ENCODE assay signal across 24 mouse cellular contexts in the genomic region with DNA sequence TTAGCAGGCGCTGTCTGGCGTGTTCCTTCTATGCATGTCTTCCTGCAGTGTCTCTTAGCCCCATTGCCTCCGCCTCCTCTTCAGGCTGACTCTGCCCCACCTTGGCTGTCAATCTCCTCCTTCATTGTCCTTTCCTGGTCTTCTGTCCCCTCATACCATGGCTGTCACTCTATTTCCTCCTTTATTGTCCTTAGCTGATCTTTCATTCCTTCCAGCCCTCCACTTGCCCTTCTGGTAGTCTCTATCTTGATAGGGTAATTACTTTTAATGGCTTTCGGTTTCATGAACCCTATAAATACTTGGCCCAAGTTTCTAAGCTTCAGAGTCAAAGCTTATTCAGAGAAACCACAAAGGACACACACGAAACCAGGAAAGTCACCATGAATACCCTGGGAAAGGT. TPM values are rescaled to one million over a fixed set of nuclear protein-coding genes. Genes with fewer than 3 reads are reported as not detected.
DNase-seq lines count a peak whose midpoint lies in the region; ATAC-seq and TF ChIP-seq lines count a peak whose summit lies in the region.
"Had no signal": no experiment of that assay in that cellular context is flagged by ENCODE, and none has a peak within 500 bp of the region (broad histone marks: within the 10 kb centered on the region; RNA-seq: fewer than 3 reads in every experiment).

A gene (plus strand): TSS at position 322 of the 400 bp plus-strand sequence.

- WGBS in intestine, embryonic 16.5 days, result 75% methylated on average over 5 of the region's 5 CpGs
- 27% methylated on average over 5 of the region's 5 CpGs for WGBS in small intestine, adult 2 months

- H3K4me3 ChIP-seq in intestine, embryonic 16.5 days (ENCODE audit: low read length), result no peak within 1 kb of the TSS
- H3K4me3 ChIP-seq in small intestine, adult 2 months (ENCODE audit: low read depth, low read length), result no peak within 1 kb of the TSS; the same call in 1 of the 2 replicates
- H3K4me3 ChIP-seq in left cerebral cortex, adult 2 months, result no peak within 1 kb of the TSS
- H3K4me3 ChIP-seq: embryonic facial prominence, embryonic 10.5 days; embryonic facial prominence, embryonic 12.5 days had no signal

- no peak within 1 kb of the TSS for H3K9ac ChIP-seq in intestine, embryonic 16.5 days (ENCODE audit: low read depth, low read length)
- H3K9ac ChIP-seq: embryonic facial prominence, embryonic 12.5 days had no signal

- H3K27me3 ChIP-seq in intestine, embryonic 16.5 days (replicated peaks; ENCODE audit: control insufficient read depth, insufficient read depth, low read length), result no peaks in the 10 kb centered on the region
- no peaks in the 10 kb centered on the region for H3K27me3 ChIP-seq in small intestine, adult 2 months (ENCODE audit: control insufficient read depth, insufficient read depth, low read length)
- H3K27me3 ChIP-seq: embryonic facial prominence, embryonic 12.5 days had no signal

- no peak within 1 kb of the TSS for H3K4me2 ChIP-seq in intestine, embryonic 16.5 days (ENCODE audit: low read depth, low read length)
- H3K4me2 ChIP-seq: embryonic facial prominence, embryonic 12.5 days had no signal

- no peaks in the 10 kb centered on the region for H3K36me3 ChIP-seq in intestine, embryonic 16.5 days (ENCODE audit: control insufficient read depth, insufficient read depth, low read length)
- peaks cover 4% of the 10 kb centered on the region for H3K36me3 ChIP-seq in small intestine, adult 2 months (ENCODE audit: control insufficient read depth, insufficient read depth, low read length)
- H3K36me3 ChIP-seq: embryonic facial prominence, embryonic 10.5 days; embryonic facial prominence, embryonic 12.5 days had no signal

- no peaks in the 10 kb centered on the region for H3K9me3 ChIP-seq in intestine, embryonic 16.5 days (ENCODE audit: control insufficient read depth, low read length)
- H3K9me3 ChIP-seq: embryonic facial prominence, embryonic 10.5 days; embryonic facial prominence, embryonic 12.5 days had no signal

- H3K27ac ChIP-seq in intestine, embryonic 16.5 days (ENCODE audit: low read length), result no peak within 1 kb of the TSS
- peak within 1 kb of the TSS; percentile 90 for H3K27ac ChIP-seq in small intestine, adult 2 months (ENCODE audit: insufficient read depth, low read depth, low read length)
- no peak within 1 kb of the TSS for H3K27ac ChIP-seq in left cerebral cortex, adult 2 months
- H3K27ac ChIP-seq: embryonic facial prominence, embryonic 10.5 days; embryonic facial prominence, embryonic 12.5 days had no signal

- intact Hi-C loops in left cerebral cortex, adult 2 months (cut with DNase I), result no loop called here

- no peak for DNase-seq in left cerebral cortex, adult 2 months (ENCODE audit: extremely low spot score in 1 of 2, low spot score in 2 of 2)
- DNase-seq in heart, adult 11 months, result no peak
- no peak for DNase-seq in heart, postnatal 4 days
- DNase-seq: adrenal gland, adult 2 months; adrenal gland, postnatal 10 days; adrenal gland, postnatal 25 days; cerebellum, adult 11 months; cerebellum, adult 18-20 months; cerebellum, adult 8-10 months; cerebellum, postnatal 10 days; cerebellum, postnatal 25 days had no signal

- 0 out of 2 replicates have a peak, but pooled peaks cover 3% of the 10 kb centered on the region for H3K4me1 ChIP-seq in intestine, embryonic 16.5 days (ENCODE audit: control insufficient read depth, insufficient read depth, low read length)
- H3K4me1 ChIP-seq in small intestine, adult 2 months (ENCODE audit: control insufficient read depth, insufficient read depth, insufficient read length, low read length), result peaks cover 14% of the 10 kb centered on the region
- H3K4me1 ChIP-seq: embryonic facial prominence, embryonic 10.5 days; embryonic facial prominence, embryonic 12.5 days had no signal

- no peak for TF ChIP-seq POLR2A in small intestine, adult 2 months (IDR thresholded peaks at IDR 0.05; ENCODE audit: low read depth, low read length)

- ATAC-seq in intestine, embryonic 16.5 days, result peak; percentile 89
- ATAC-seq: forebrain, embryonic 14.5 days; forebrain, embryonic 16.5 days had no signal

- TF ChIP-seq CTCF in small intestine, adult 2 months (IDR thresholded peaks at IDR 0.05; ENCODE audit: extremely low read depth, insufficient read length, insufficient replicate concordance, low read depth, low read length), result no peak
- no peak for TF ChIP-seq CTCF in left cerebral cortex, adult 2 months (IDR thresholded peaks at IDR 0.05)

RNA-seq across cellular contexts. Expression of the gene that starts here (rescaled TPM):
- polyA plus RNA-seq in intestine, embryonic 16.5 days (2015; fragmentation: Nextera tagmentation; extraction: Ambion mirVana), result 1.5 and 1.8 TPM in 2 replicates
- polyA plus RNA-seq in small intestine, adult 2 months (2012; rRNA removed), result 76.3 and 89.5 TPM in 2 replicates
- not detected for total RNA-seq in left cerebral cortex, adult 2 months (2021)
- not detected for total RNA-seq in heart, postnatal 4 days (2021)
- total RNA-seq: adrenal gland, adult 2 months; adrenal gland, postnatal 25 days; adrenal gland, postnatal 4 days; ES-E14; MEL had no signal
- polyA plus RNA-seq: adrenal gland, adult 2 months; brain, embryonic 14.5 days; C2C12; cortical plate, adult 2 months; embryonic facial prominence, embryonic 10.5 days; embryonic facial prominence, embryonic 12.5 days; forebrain, embryonic 11.5 days; forebrain, embryonic 14.5 days; forebrain, embryonic 16.5 days had no signal

Comparison
In these comparisons a context has a peak if more than half of its experiments do, and no peak if none do; other contexts are left out.
1. RNA of the gene that starts here (polyA plus RNA-seq): 76.3 to 89.5 TPM in small intestine, adult 2 months; 1.5 to 1.8 TPM in intestine, embryonic 16.5 days; every median in the first group is over 10 times any median in the second.